Mouse (Mus musculus) megakaryocyte, embryonic 14.5 days (primary cell): ENCODE data around the gene Crybb3.

Experiments used
- FLI1 ChIP-seq: IDR thresholded peaks from 2 replicates; pipeline ENCODE4 v1.6.1; 2012; ENCODE audit warnings: low read length, inconsistent platforms, mixed read lengths
- GATA1 ChIP-seq: IDR thresholded peaks from 3 replicates; pipeline ENCODE4 v1.6.1; 2012; ENCODE audit warnings: mixed read lengths, low read length, inconsistent platforms, borderline replicate concordance

DNA sequence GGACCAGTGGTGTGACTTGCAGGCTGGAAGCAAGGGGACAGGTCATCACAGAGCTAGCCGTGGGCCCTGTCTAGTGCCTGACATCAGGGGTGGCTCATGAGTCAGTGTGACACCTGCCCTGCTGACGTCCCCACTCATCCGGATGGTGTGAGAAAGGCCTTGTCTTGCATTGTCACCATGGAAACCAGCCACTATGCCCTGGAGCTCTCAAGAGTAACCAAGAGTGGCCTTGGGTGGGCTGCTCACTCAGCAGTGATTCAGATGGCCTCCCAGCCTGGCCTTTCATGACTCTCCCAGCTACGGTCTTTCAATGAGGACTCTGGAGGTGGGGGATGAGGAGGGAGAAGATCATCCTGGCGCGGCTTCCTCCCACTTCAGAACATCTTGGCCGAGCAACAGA is 21.1 kb upstream of the Crybb3 start:
- TF ChIP-seq GATA1, result no peak
- TF ChIP-seq FLI1, result no peak
